Mouse (Mus musculus) midbrain, embryonic 16.5 days (tissue): ENCODE data around the gene Slc9a2. TPM values are rescaled to one million over a fixed set of nuclear protein-coding genes. Genes with fewer than 3 reads are reported as not detected.
A peak's percentile ranks its signal among the peaks of the same experiment; 100 is the strongest.

ENCODE experiments used
- ATAC-seq: fragments of 200-750 bp; cut with Nextera tagmentation; 2 replicates; pipeline ENCODE4 v1.8.0; 2017; ENCODE audit warnings: moderate TSS enrichment
- H3K27ac ChIP-seq: fragments of 300-500 bp; sonication (generic); 2 replicates; pipeline ENCODE4 v1.5.1; 2014; ENCODE audit warnings: mild to moderate bottlenecking, low read length, mixed read lengths
- H3K27me3 ChIP-seq: fragments of 300-500 bp; sonication (generic); 2 replicates; pipeline ENCODE4 v1.6.1; 2014; ENCODE audit warnings: low read depth, low read length, mixed read lengths; ENCODE audit not compliant: control insufficient read depth, insufficient read depth
- H3K36me3 ChIP-seq: fragments of 300-500 bp; sonication (generic); 2 replicates; pipeline ENCODE4 v1.6.1; 2014; ENCODE audit warnings: mild to moderate bottlenecking, low read length, moderate library complexity, mixed read lengths; ENCODE audit not compliant: control insufficient read depth, insufficient read depth
- H3K4me1 ChIP-seq: fragments of 300-500 bp; sonication (generic); 2 replicates; pipeline ENCODE4 v1.6.1; 2014; ENCODE audit warnings: mild to moderate bottlenecking, low read length, mixed read lengths; ENCODE audit not compliant: control insufficient read depth, insufficient read depth
- H3K4me2 ChIP-seq: fragments of 300-500 bp; sonication (generic); 2 replicates; pipeline ENCODE4 v1.6.1; 2014; ENCODE audit warnings: mild to moderate bottlenecking, low read length, mixed read lengths
- H3K4me3 ChIP-seq: fragments of 300-500 bp; sonication (generic); 2 replicates; pipeline ENCODE4 v1.5.1; 2014; ENCODE audit warnings: low read depth, mild to moderate bottlenecking, low read length, moderate library complexity, mixed read lengths
- H3K9ac ChIP-seq: fragments of 300-500 bp; sonication (generic); 2 replicates; pipeline ENCODE4 v1.6.1; 2014; ENCODE audit warnings: low read depth, low read length, mixed read lengths
- H3K9me3 ChIP-seq: fragments of 300-500 bp; sonication (generic); replicated peaks from 2 replicates; pipeline ENCODE4 v1.6.1; 2014; ENCODE audit warnings: mild to moderate bottlenecking, low read length, mixed read lengths; ENCODE audit not compliant: control insufficient read depth, poor library complexity, severe bottlenecking
- WGBS: fragments of 180-500 bp; shearing (Covaris S2); extraction: QIAGEN DNeasy Blood & Tissue Kit; methylation state at CpG from one replicate; pipeline ENCODE4 v1.1.7; 2014; 5-methylcytosine and 5-hydroxymethylcytosine counted together
- polyA plus RNA-seq: library from polyadenylated mRNA; unstranded; fragments of >200 nt; fragmentation: Nextera tagmentation; extraction: Ambion mirVana; gene quantifications from 2 replicates; pipeline ENCODE4 v1.2.1, GENCODE M21; 2015

The Slc9a2 gene
- polyA plus RNA-seq, 1 experiment from 2014 or later, result 0.35 TPM

GRCm38 (mm10) chr1:40681699-40682510 lies 1.5 kb downstream of the Slc9a2 start:
- peaks cover 38% of the 10 kb centered on the region for H3K27me3 ChIP-seq
- 2% methylated on average over 43 of the region's 44 CpGs for WGBS
- peak; percentile 76 for ATAC-seq

GRCm38 (mm10) chr1:40694296-40694695 lies 13.9 kb downstream of the Slc9a2 start:
- no peaks in the 10 kb centered on the region for H3K27me3 ChIP-seq

More at GRCm38 (mm10) chr1:40681699-40682510, 1.5 kb downstream of the Slc9a2 start:
- Histone ChIP-seq H3K9me3 (no peaks in the 10 kb centered on the region), H3K27ac (no peak overlapping the region), H3K9ac (peak overlapping the region; percentile 59), H3K36me3 (no peaks in the 10 kb centered on the region), H3K4me1 (peaks cover 11% of the 10 kb centered on the region), H3K4me2 (peak overlapping the region; percentile 99), H3K4me3 (peak overlapping the region; percentile 62)

GRCm38 (mm10) chr1:40696436-40696835 lies 16.1 kb downstream of the Slc9a2 start:
- Histone ChIP-seq H3K9ac (no peak overlapping the region), H3K4me1 (no peaks in the 10 kb centered on the region), H3K4me2 (no peak overlapping the region), H3K9me3 (no peaks in the 10 kb centered on the region), H3K36me3 (no peaks in the 10 kb centered on the region), H3K4me3 (no peak overlapping the region), H3K27me3 (no peaks in the 10 kb centered on the region), H3K27ac (no peak overlapping the region)
- WGBS, result 90% methylated on average over 3 of the region's 3 CpGs
- ATAC-seq, result no peak

More at GRCm38 (mm10) chr1:40694296-40694695, 13.9 kb downstream of the Slc9a2 start:
- Histone ChIP-seq H3K27ac (no peak overlapping the region), H3K4me3 (no peak overlapping the region), H3K9me3 (no peaks in the 10 kb centered on the region), H3K36me3 (no peaks in the 10 kb centered on the region), H3K4me1 (no peaks in the 10 kb centered on the region), H3K9ac (no peak overlapping the region), H3K4me2 (no peak overlapping the region)
- ATAC-seq, result no peak
- 86% methylated on average over 13 of the region's 13 CpGs for WGBS

- H3K36me3 ChIP-seq, result no peaks in the 10 kb centered on the region
- H3K4me3 ChIP-seq, result no peak overlapping the region
- WGBS, result 88% methylated on average over 4 of the region's 4 CpGs
- no peak overlapping the region for H3K9ac ChIP-seq
- H3K27me3 ChIP-seq, result no peaks in the 10 kb centered on the region
- no peak overlapping the region for H3K4me2 ChIP-seq
- no peaks in the 10 kb centered on the region; the same call in 1 of the 2 replicates for H3K4me1 ChIP-seq
- no peak for ATAC-seq
- no peaks in the 10 kb centered on the region for H3K9me3 ChIP-seq
- no peak overlapping the region for H3K27ac ChIP-seq
Observed at GRCm38 (mm10) chr1:40705099-40705498, 24.7 kb downstream of the Slc9a2 start.

- H3K4me3 ChIP-seq, result no peak overlapping the region
- H3K4me1 ChIP-seq, result no peaks in the 10 kb centered on the region
- no peak overlapping the region for H3K4me2 ChIP-seq
- no peaks in the 10 kb centered on the region for H3K9me3 ChIP-seq
- no peak overlapping the region for H3K27ac ChIP-seq
- H3K36me3 ChIP-seq, result no peaks in the 10 kb centered on the region
- H3K27me3 ChIP-seq, result no peaks in the 10 kb centered on the region
- 87% methylated on average over 9 of the region's 9 CpGs for WGBS
- no peak overlapping the region for H3K9ac ChIP-seq
- ATAC-seq, result no peak
Observed at GRCm38 (mm10) chr1:40714950-40715349, 34.6 kb downstream of the Slc9a2 start.

GRCm38 (mm10) chr1:40726051-40726450 lies 45.7 kb downstream of the Slc9a2 start:
- Histone ChIP-seq H3K9ac (no peak overlapping the region), H3K9me3 (no peaks in the 10 kb centered on the region), H3K4me3 (no peak overlapping the region), H3K27me3 (no peaks in the 10 kb centered on the region), H3K27ac (no peak overlapping the region), H3K4me2 (no peak overlapping the region), H3K4me1 (no peaks in the 10 kb centered on the region), H3K36me3 (no peaks in the 10 kb centered on the region)
- 88% methylated on average over 10 of the region's 10 CpGs for WGBS
- ATAC-seq, result no peak

GRCm38 (mm10) chr1:40727404-40727803 lies 47.0 kb downstream of the Slc9a2 start:
- Histone ChIP-seq H3K27ac (no peak overlapping the region), H3K9ac (no peak overlapping the region), H3K4me3 (no peak overlapping the region), H3K4me1 (no peaks in the 10 kb centered on the region), H3K36me3 (no peaks in the 10 kb centered on the region), H3K4me2 (no peak overlapping the region), H3K9me3 (no peaks in the 10 kb centered on the region), H3K27me3 (no peaks in the 10 kb centered on the region)
- 90% methylated on average over 7 of the region's 7 CpGs for WGBS
- ATAC-seq, result no peak

- no peak for ATAC-seq
- no peak overlapping the region for H3K4me2 ChIP-seq
- no peaks in the 10 kb centered on the region for H3K9me3 ChIP-seq
- H3K4me1 ChIP-seq, result no peaks in the 10 kb centered on the region
- H3K4me3 ChIP-seq, result no peak overlapping the region
- no peaks in the 10 kb centered on the region for H3K27me3 ChIP-seq
- no peak overlapping the region for H3K27ac ChIP-seq
- H3K9ac ChIP-seq, result no peak overlapping the region
- no peaks in the 10 kb centered on the region for H3K36me3 ChIP-seq
- WGBS, result 93% methylated on average over 1 of the region's 1 CpGs
Observed at GRCm38 (mm10) chr1:40728636-40729035, 48.3 kb downstream of the Slc9a2 start.

- Histone ChIP-seq H3K27ac (no peak overlapping the region), H3K27me3 (no peaks in the 10 kb centered on the region), H3K9me3 (no peaks in the 10 kb centered on the region), H3K9ac (no peak overlapping the region), H3K4me1 (no peaks in the 10 kb centered on the region), H3K4me2 (no peak overlapping the region), H3K4me3 (no peak overlapping the region), H3K36me3 (no peaks in the 10 kb centered on the region)
- no peak for ATAC-seq
- 85% methylated on average over 8 of the region's 8 CpGs for WGBS
Observed at GRCm38 (mm10) chr1:40737671-40738070, 57.3 kb downstream of the Slc9a2 start.
